Mouse (Mus musculus): ENCODE measurements around the gene Tmem53.

Gene Tmem53

GRCm38 (mm10) chr4:117312416-117313084 lies 60.8 kb downstream of the Tmem53 start:
- no peak for DNase-seq (ENCODE audit: extremely low read depth, low read depth, low spot score)

GRCm38 (mm10) chr4:117313085-117313424 lies 61.3 kb downstream of the Tmem53 start:
- DNase-seq (ENCODE audit: extremely low read depth, low read depth, low spot score) = no peak

- no peak for DNase-seq (ENCODE audit: extremely low read depth, low read depth, low spot score)
These were observed 63.2 kb downstream of the Tmem53 start for GRCm38 (mm10) chr4:117314849-117315500.

DNA sequence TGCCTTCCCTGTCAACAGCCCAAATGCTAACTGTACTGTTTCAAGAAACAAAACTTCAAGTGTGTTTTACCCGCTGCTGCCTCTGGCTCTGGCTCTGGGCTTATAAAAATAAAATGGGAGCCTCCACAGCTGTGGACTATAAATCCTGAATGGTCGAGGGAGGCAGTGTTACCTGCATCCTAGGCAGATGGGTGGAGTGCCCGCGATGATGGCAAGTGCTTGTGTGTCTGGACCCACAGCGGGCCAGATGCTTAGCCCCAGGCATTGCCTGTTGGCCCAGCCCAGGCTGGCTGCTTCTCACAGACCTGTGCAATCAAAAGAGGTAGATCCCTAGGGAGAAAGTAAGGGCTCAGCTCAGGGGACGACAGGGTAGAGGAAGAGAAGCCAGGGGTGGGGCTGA lies 65.0 kb downstream of the Tmem53 start:
- no peak for DNase-seq (ENCODE audit: extremely low read depth, low read depth, low spot score)

DNA sequence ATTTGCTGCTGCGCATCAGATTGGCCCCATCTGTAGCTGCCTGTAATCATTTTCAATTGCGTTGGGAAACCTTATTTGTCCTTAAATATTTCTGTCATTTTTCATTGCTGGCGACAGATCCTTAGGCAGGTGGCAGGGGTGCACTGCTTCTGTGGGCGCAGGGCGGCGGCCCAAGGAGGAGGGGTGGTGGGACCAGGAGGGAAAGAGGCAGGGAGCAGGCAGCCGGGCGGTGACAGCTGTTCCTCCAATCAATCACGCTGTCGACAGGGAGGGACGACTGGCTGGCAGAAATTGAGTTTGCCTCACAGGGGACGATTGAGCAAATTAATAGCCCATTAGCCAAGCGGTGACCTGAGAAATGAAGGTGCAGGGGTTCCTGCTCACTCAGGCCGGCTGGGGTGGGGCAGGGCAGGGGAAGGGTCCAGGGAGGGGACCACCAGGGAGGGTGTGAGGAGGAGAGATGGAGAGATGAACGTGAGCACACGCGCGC lies 66.0 kb downstream of the Tmem53 start:
- no peak for DNase-seq (ENCODE audit: extremely low read depth, low read depth, low spot score)
